8 mouse cellular contexts compared by ENCODE assay signal in the genomic region with DNA sequence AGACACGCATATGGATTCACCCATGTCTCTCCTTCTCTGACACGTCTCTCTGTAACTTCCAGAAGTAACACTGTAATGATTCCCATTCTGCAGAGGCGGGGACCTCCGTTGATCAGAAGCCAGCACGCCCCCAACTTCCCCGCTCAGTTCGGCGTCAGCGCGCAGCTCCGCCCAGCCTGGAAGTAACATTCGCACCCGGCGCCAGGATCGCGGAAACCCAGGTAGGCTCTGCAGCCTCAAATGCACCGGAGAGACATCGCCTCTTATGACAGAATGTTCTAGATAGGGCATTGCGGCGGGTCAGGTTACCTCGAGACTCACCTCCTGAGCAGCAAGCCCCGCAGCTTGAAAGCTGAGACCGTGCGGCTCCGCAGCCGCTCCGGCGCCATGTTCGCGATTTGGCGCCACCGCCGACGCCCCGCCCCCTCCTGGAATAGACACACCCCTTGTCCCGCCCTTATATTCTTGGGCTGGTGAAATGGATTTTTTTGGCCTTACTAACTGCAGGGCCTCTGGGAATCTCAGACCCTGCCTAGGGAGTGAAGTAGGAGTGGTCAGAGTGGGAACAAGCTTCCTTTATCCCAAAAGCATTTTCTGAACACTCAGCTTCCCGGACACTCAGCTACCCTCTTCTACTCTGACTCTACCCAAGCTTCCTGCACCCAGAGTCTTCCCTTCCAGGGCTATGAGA. TPM values are rescaled to one million over a fixed set of nuclear protein-coding genes. Genes with fewer than 3 reads are reported as not detected.
DNase-seq lines count a peak whose midpoint lies in the region; ATAC-seq and TF ChIP-seq lines count a peak whose summit lies in the region.

A gene (minus strand): TSS at position 420 of the 691 bp plus-strand sequence.

- H3K27ac ChIP-seq in forebrain, embryonic 14.5 days (ENCODE audit: low read depth, low read length) = peak within 1 kb of the TSS; percentile 11; the same call in 1 of the 2 replicates
- H3K27ac ChIP-seq in liver, embryonic 15.5 days (replicated peaks) = peak within 1 kb of the TSS; percentile 76
- 0 out of 2 replicates have a peak within 1 kb of the TSS, but pooled peaks have one; percentile 53 for H3K27ac ChIP-seq in neural tube, embryonic 11.5 days (ENCODE audit: low read depth, low read length)
- peak within 1 kb of the TSS; percentile 88 for H3K27ac ChIP-seq in stomach, postnatal 0 days (replicated peaks)

- no peaks in the 10 kb centered on the region for H3K27me3 ChIP-seq in forebrain, embryonic 14.5 days (replicated peaks; ENCODE audit: control insufficient read depth, insufficient read depth, low read length)
- no peaks in the 10 kb centered on the region for H3K27me3 ChIP-seq in liver, embryonic 15.5 days
- no peaks in the 10 kb centered on the region for H3K27me3 ChIP-seq in neural tube, embryonic 11.5 days (ENCODE audit: control insufficient read depth, insufficient read depth, low read length)
- H3K27me3 ChIP-seq in stomach, postnatal 0 days (ENCODE audit: control insufficient read depth, insufficient read depth, low read length) = no peaks in the 10 kb centered on the region

- peak within 1 kb of the TSS; percentile 55 for H3K4me2 ChIP-seq in forebrain, embryonic 14.5 days (ENCODE audit: low read length)
- peak within 1 kb of the TSS; percentile 72 for H3K4me2 ChIP-seq in liver, embryonic 15.5 days
- peak within 1 kb of the TSS; percentile 51 for H3K4me2 ChIP-seq in neural tube, embryonic 11.5 days (ENCODE audit: low read depth)
- H3K4me2 ChIP-seq in stomach, postnatal 0 days (replicated peaks; ENCODE audit: low read depth) = peak within 1 kb of the TSS; percentile 50

- no peak for TF ChIP-seq EP300 in stomach, postnatal 0 days (optimal IDR thresholded peaks at IDR 0.05)

- H3K4me3 ChIP-seq in forebrain, embryonic 14.5 days (ENCODE audit: low read depth, low read length) = peak within 1 kb of the TSS; percentile 62
- peak within 1 kb of the TSS; percentile 80 for H3K4me3 ChIP-seq in liver, embryonic 15.5 days (replicated peaks)
- peak within 1 kb of the TSS; percentile 61 for H3K4me3 ChIP-seq in neural tube, embryonic 11.5 days (ENCODE audit: low read depth, low read length)
- H3K4me3 ChIP-seq in stomach, postnatal 0 days (ENCODE audit: low read depth, low read length) = peak within 1 kb of the TSS; percentile 72

- no peak; the same call in 1 of the 2 replicates for TF ChIP-seq CTCF in stomach, postnatal 0 days (IDR thresholded peaks at IDR 0.05; ENCODE audit: low read depth)

- intact Hi-C loops in heart, postnatal 10 days (cut with DNase I) = loop anchor here (2.0 kb wide), 1 partner anchor 69 kb away; a partner anchor contains a TSS

- under 1% methylated on average over 37 of the region's 37 CpGs for WGBS in forebrain, embryonic 14.5 days
- under 1% methylated on average over 37 of the region's 37 CpGs for WGBS in liver, embryonic 15.5 days (ENCODE audit: insufficient replicate concordance)
- 1% methylated on average over 36 of the region's 37 CpGs for WGBS in neural tube, embryonic 11.5 days
- under 1% methylated on average over 37 of the region's 37 CpGs for WGBS in stomach, postnatal 0 days

- no peaks in the 10 kb centered on the region for H3K9me3 ChIP-seq in forebrain, embryonic 14.5 days (replicated peaks; ENCODE audit: control insufficient read depth, low read length)
- H3K9me3 ChIP-seq in liver, embryonic 15.5 days (replicated peaks) = no peaks in the 10 kb centered on the region
- H3K9me3 ChIP-seq in neural tube, embryonic 11.5 days (ENCODE audit: control insufficient read depth, low read length) = no peaks in the 10 kb centered on the region
- H3K9me3 ChIP-seq in stomach, postnatal 0 days (ENCODE audit: control insufficient read depth, low read length) = no peaks in the 10 kb centered on the region

- peak; percentile 97 for ATAC-seq in forebrain, embryonic 14.5 days
- peak; percentile 96 for ATAC-seq in liver, embryonic 15.5 days (ENCODE audit: insufficient read depth)
- ATAC-seq in neural tube, embryonic 11.5 days (ENCODE audit: insufficient read depth, low FRiP score, low TSS enrichment) = peak; percentile 95
- ATAC-seq in stomach, postnatal 0 days (ENCODE audit: low FRiP score, low TSS enrichment) = peak; percentile 95

- H3K36me3 ChIP-seq in forebrain, embryonic 14.5 days (ENCODE audit: control insufficient read depth, insufficient read depth, low read length) = 0 out of 2 replicates have a peak, but pooled peaks cover 2% of the 10 kb centered on the region
- peaks cover 31% of the 10 kb centered on the region for H3K36me3 ChIP-seq in liver, embryonic 15.5 days (replicated peaks)
- no peaks in the 10 kb centered on the region for H3K36me3 ChIP-seq in neural tube, embryonic 11.5 days (ENCODE audit: control insufficient read depth, insufficient read depth, low read length)
- H3K36me3 ChIP-seq in stomach, postnatal 0 days (ENCODE audit: control insufficient read depth, insufficient read depth, low read length) = no peaks in the 10 kb centered on the region

- peak; percentile 86 for DNase-seq in ES-CJ7 (ENCODE audit: low read depth, low spot score)
- DNase-seq in cerebellum, adult 11 months = peak; percentile 78
- peak; percentile 85 for DNase-seq in forebrain, embryonic 14.5 days (ENCODE audit: low spot score)
- peak; percentile 94 to 95 for DNase-seq in heart, postnatal 10 days
- peak; percentile 95 for DNase-seq in kidney, postnatal 4 days
- peak; percentile 89 for DNase-seq in neural tube, embryonic 11.5 days (ENCODE audit: low spot score)
- DNase-seq in stomach, postnatal 0 days (ENCODE audit: low spot score) = peak; percentile 91

- H3K9ac ChIP-seq in forebrain, embryonic 14.5 days (ENCODE audit: low read length) = peak within 1 kb of the TSS; percentile 60
- H3K9ac ChIP-seq in liver, embryonic 15.5 days = peak within 1 kb of the TSS; percentile 64
- H3K9ac ChIP-seq in neural tube, embryonic 11.5 days (ENCODE audit: low read length) = peak within 1 kb of the TSS; percentile 66
- peak within 1 kb of the TSS; percentile 64 for H3K9ac ChIP-seq in stomach, postnatal 0 days (ENCODE audit: low read length)

- H3K4me1 ChIP-seq in forebrain, embryonic 14.5 days (ENCODE audit: control insufficient read depth, insufficient read depth, low read length) = no peaks in the 10 kb centered on the region
- peaks cover 31% of the 10 kb centered on the region for H3K4me1 ChIP-seq in liver, embryonic 15.5 days (replicated peaks)
- H3K4me1 ChIP-seq in neural tube, embryonic 11.5 days (ENCODE audit: control insufficient read depth, insufficient read depth, low read length) = peaks cover 5% of the 10 kb centered on the region; the same call in 1 of the 2 replicates
- no peaks in the 10 kb centered on the region for H3K4me1 ChIP-seq in stomach, postnatal 0 days (replicated peaks; ENCODE audit: control insufficient read depth, insufficient read depth)

RNA-seq across cellular contexts. Expression of the gene that starts here (rescaled TPM):
- polyA plus RNA-seq in forebrain, embryonic 14.5 days (2014; fragmentation: Nextera tagmentation; extraction: Ambion mirVana) = 11.3 and 13.9 TPM in 2 replicates
- 1 to 10 TPM; 3.0 to 5.2 TPM for total RNA-seq in heart, postnatal 10 days (2021)
- 20.3 and 21.4 TPM in 2 replicates for polyA plus RNA-seq in liver, embryonic 15.5 days (2015; fragmentation: Nextera tagmentation; extraction: Ambion mirVana)
- 26.5 and 26.8 TPM in 2 replicates for polyA plus RNA-seq in neural tube, embryonic 11.5 days (2014; fragmentation: Nextera tagmentation; extraction: Ambion mirVana)
- 8.0 and 9.0 TPM in 2 replicates for polyA plus RNA-seq in stomach, postnatal 0 days (2015; fragmentation: Nextera tagmentation; extraction: Ambion mirVana)

Comparison
In these comparisons a context has a peak if more than half of its experiments do, and no peak if none do; other contexts are left out.
1. Peak in every context shown above with its lines: DNase-seq, ATAC-seq, H3K4me3 ChIP-seq and H3K27ac ChIP-seq.
2. H3K27ac ChIP-seq: peak in every context shown above with its lines; median percentile 88 in stomach, postnatal 0 days; 76 in liver, embryonic 15.5 days; 53 in neural tube, embryonic 11.5 days; 11 in forebrain, embryonic 14.5 days.